Mouse (Mus musculus): ENCODE results near the gene Xaf1. TPM values are rescaled to one million over a fixed set of nuclear protein-coding genes. Genes with fewer than 3 reads are reported as not detected.
"Not testable (repeated sequence)": the region's sequence is repeated elsewhere in the genome, so short reads cannot be mapped to it uniquely, and the experiment has no call there.

Xaf1 gene
- total RNA-seq, 4 experiments from 2014 or later, result 5.6 to 11.8 (median 10.1) TPM

DNA sequence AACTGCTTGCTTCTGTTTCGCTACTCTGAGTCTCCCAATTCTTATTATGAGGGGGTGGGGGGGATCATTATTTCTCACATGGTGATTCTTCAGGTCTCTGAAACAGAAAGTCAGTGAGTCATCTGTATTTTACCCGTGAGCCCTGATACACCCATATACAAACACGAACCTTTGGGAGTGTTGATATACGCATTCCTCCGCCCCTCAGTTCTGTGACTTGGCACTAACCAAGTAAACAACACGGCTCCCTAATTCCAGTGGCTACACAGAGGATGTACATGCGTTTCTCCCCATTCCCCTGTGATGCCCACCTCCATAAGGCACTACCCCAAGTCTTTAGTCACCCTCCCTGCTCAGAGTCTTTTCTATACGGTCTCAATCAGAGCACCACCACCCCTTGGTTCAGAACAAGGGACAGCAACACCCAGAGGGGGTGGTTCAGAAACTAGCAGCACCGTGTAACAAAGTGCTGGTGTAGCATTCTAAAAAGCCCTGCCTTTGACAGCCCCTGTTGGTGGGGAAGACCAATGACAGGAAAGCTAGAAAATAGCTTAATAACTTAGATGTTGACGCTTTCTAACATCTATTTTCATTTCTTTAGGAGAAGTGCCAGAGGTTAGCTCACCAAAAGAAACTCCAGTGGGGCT is 10.0 kb downstream of the Xaf1 start:
- no peak for DNase-seq (ENCODE audit: low spot score in 2 of 2)

DNA sequence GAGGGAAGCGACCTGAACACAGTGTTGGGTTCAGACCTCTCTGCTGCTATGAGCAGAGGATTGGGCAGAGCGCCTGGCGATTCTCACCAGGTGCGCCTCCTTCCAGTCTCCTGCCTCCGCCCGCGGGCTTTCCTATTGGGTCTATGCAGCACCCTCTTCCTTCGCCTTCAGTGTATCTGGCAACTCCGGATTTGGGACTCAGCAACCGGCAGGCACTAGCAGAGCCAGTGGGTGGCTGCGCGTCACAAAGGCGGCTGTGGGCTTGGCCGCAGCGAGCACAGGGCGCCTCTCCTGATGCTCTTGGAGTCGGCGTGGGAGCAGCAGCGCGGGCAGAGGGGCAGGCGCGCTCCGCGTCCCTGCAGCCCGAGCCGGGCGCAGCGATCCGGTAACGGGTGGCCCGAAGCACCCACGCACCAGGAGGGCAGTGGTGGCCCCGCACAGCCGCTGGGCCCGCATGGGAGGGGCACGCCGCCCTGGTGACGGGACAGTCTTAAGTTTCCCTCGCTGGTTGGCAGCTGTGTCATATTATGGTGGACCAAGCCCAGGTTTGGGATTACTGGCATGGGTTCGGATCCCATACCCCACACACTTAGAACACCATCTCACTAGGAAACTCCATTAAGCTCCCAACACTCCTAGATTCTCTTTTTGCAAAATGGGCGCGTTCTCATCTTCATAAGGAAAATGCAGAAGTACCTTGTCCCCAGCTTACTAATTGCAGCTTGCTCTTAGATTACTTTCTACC is 12.9 kb downstream of the Xaf1 start, which contains the start of gene Fbxo39:
Gene Fbxo39, plus strand, starts transcription at position 294 of the 745 bp plus-strand sequence.
- peak; percentile 23 to 68 for DNase-seq (ENCODE audit: low spot score in 2 of 2)

DNA sequence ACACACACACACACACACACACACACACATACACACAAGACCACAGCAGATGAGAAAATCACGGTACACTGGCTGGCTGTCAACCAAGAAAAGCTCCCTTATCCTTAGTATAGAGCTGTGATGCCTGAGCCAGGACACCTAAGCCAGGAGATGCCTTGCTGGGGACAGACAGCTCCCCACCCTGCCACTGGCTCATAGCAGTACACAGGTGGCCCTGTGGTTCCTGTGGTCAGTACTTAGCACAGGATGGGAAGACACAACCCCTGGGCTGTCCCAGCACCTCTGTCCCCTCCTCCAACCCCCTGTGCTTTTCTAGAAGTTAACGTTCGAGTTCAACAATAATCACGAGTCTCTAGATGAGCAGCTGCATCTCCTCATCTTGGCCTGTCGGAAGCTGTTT is 16.6 kb downstream of the Xaf1 start:
- DNase-seq (ENCODE audit: low spot score in 2 of 2), result no peak

GRCm38 (mm10) chr11:72324431-72324830 is 23.0 kb downstream of the Xaf1 start:
- no peak for DNase-seq (ENCODE audit: low spot score in 2 of 2)

- DNase-seq (ENCODE audit: low spot score in 2 of 2), result no peak
Observed at GRCm38 (mm10) chr11:72325701-72326100, 24.3 kb downstream of the Xaf1 start.

DNA sequence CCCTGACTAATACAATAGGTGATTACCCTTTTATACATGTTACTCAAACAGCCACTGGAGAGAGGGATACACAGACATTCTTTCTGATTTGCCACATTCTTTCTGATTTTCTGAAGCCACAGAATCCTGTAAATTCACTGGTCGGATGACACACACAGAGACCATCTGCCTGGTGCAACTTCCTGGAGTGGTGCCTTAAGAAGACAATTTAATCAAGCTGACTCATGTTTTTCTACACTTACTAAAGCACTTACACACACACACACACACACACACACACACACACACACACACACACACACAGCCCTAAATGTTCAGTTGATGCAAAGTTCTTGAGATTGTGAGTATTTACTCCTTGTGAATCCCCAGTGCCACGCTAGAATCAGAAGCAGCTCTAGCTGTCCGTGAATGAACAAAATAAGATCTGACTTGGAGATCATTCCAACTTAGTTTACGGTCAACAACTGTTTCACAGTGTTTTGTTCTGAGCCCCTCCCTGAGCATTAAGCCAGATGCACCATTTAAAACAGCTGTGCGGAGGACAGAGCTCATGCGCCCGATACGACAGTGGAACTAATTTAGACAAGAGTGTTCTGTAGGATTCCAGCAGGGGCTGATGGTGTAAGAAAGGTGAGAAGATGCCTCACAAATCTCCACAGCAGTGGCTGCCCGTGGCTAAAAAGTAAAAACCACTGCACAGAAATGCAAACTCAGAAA is 31.7 kb downstream of the Xaf1 start:
- DNase-seq (ENCODE audit: low spot score in 2 of 2), result peak in 1 of 2 experiments; percentile 53

GRCm38 (mm10) chr11:72334653-72335052 is 33.2 kb downstream of the Xaf1 start:
- DNase-seq (ENCODE audit: low spot score in 2 of 2), result no peak

DNA sequence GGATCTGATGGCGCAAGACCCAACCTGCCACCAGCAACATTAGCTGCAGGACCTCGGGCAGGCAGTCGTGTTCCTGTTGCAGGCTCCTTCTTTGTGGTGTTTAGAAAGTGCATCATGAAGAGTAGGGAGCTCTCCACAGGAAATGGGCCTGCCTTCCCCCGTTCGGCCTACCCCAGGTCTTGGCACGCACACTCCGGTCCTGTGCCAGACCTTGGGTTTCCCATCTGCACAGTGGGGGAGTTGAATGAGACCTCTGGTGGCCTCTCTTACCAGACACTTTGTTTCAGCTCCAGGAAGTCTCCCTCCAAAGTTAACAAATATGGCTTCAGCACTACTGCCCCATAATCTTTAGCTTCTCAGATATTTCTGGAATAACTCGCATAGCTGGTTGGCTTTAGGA is 35.3 kb downstream of the Xaf1 start:
- DNase-seq (ENCODE audit: low spot score in 2 of 2), result no peak

DNA sequence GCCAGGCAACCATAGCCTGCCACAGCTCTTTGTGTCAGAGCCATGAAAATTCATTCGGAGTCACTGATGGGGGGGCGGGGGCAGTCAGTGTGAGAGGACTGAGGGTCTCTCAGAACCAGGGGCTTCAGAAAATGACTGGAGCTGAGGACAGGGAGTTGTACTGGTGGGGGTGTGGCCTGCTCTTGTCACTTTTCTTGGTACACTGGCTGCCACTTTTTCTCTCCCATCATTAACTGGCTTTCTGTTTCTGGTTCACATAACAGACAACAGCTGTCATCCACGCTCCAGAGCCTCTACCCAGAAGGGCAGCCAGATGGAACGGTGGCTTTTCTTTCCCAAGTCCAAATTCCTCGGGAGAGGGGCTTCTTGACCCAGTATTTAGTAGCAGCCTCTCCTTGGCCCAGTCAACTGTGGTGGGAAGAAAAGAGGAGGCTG is 37.0 kb downstream of the Xaf1 start:
- no peak for DNase-seq (ENCODE audit: low spot score in 2 of 2)

DNA sequence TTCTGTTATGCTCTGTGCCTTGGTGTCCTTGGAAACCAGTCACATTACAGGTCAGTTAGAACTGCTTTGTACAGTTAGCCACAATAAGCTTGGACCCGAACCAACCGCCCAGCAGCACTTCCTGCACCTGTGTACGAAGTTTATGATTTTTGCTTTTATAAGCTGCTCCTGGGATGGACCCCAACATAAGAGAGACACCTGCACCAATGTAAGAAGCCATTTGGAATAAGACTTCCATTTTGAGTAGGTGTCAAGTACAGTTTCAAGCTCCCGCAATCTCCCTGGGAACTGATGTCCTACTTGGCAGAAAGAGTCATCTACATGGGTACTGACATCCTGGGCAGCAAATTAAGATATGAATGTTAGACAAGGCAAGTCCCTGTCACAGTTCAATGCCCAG is 38.3 kb downstream of the Xaf1 start:
- no peak for DNase-seq (ENCODE audit: low spot score in 2 of 2)

- DNase-seq (ENCODE audit: low spot score in 2 of 2), result peak in 1 of 2 experiments; percentile 41
Observed at GRCm38 (mm10) chr11:72342549-72343237, 41.3 kb downstream of the Xaf1 start.

DNA sequence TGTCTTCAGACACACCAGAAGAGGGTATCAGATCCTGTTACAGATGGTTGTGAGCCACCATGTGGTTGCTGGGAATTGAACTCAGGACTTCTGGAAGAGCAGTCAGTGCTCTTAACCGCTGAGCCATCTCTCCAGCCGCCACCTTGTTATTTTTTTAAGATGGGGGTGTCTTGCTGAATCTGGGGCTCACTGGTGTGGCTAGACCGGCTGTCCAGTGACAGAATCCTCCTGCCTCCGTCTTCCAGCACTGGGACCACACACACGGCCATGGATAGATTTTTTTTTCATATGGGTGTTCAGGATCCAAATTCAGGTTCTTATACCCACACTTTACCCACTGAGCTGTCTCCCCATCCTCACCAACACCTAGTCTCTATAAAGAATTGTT is 41.8 kb downstream of the Xaf1 start:
- not testable (repeated sequence) for DNase-seq (ENCODE audit: low spot score in 2 of 2)

DNA sequence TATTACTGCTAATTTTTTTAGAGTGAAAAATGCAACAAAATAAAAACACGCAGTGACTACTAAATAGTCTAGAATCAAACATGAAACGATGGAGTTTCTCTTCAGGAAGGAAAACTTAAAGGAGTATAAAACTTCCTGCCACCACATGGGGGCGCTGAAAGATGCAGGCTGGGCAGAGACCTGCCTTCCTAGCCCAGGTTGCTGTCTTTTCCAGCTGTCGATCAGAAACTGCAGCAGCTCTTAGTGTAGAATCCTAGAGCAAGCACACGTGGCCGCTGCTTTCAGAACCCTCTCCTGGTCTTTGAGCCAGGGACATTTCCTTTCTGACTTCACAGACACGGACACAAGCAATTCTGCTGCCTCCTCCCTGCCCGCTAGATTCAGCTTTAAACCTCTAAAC is 42.5 kb downstream of the Xaf1 start:
- DNase-seq (ENCODE audit: low spot score in 2 of 2), result no peak

- DNase-seq (ENCODE audit: low spot score in 2 of 2), result no peak
Observed at GRCm38 (mm10) chr11:72344486-72344885, 43.1 kb downstream of the Xaf1 start.

- DNase-seq (ENCODE audit: low spot score in 2 of 2), result no peak
Observed at GRCm38 (mm10) chr11:72348563-72348962, 47.1 kb downstream of the Xaf1 start.

DNA sequence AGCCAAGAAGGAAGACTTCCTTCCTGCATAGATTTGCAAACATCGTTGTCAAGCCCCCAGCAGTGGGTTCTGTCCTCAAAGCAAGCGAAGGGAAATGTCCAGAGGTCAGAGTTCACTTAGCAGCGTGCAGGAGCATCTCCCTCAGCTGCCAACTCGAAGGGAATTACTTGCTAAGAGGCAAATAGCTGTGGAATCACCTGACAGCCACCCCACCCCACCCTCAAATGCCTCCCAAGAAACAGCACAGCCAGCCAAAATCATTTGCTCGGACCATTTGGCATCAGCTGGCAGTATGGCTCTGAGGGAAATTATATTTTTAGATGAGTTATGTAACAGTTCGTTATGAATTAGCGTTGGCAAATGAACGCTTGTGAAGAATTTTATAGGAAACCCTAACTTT is 47.6 kb downstream of the Xaf1 start:
- DNase-seq (ENCODE audit: low spot score in 2 of 2), result peak in 1 of 2 experiments; percentile 51

GRCm38 (mm10) chr11:72349652-72350051 is 48.2 kb downstream of the Xaf1 start:
- DNase-seq (ENCODE audit: low spot score in 2 of 2), result no peak

- no peak for DNase-seq (ENCODE audit: low spot score in 2 of 2)
Observed at GRCm38 (mm10) chr11:72352272-72352671, 50.8 kb downstream of the Xaf1 start.

GRCm38 (mm10) chr11:72353186-72353585 is 51.8 kb downstream of the Xaf1 start:
- no peak for DNase-seq (ENCODE audit: low spot score in 2 of 2)

DNA sequence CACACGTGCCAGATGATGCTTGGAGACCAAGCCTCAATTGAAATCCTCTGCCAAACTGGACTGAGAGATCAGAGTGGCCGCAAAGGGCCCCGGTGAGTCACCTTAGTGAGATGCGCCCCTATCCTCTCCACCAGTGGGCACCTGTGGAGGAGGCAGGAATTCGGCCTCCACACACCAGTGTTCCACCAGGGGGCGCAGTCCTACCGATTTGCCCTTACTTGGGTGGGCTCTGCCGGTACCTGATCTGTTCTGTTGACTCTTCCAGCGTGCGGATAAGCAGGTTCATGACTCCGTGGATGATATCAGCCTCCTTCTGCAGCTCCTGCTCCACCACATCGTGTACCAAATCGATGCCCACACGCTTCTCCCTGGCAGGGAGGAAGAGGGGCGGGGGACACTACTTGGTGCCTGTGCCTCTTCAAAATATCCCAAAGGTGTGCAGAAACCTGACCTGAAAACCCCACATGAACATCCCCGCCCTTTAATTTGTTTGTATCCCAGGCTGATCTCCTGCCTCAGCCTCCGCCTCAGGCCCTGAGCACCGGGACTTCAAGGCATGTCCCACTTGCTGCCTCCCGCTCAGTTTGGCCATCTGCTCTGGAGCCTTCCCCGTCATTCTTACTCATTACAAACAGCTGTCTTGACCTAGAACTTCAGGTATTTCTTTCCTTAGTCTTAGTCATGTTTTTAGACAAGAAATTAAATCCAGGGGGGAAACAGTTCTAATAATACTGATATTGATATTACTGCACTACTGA is 53.7 kb downstream of the Xaf1 start:
- peak in 1 of 2 experiments; percentile 32 for DNase-seq (ENCODE audit: low spot score in 2 of 2)
